Mouse (Mus musculus) inflammation-experienced regulatory T-cells, adult 6 months (primary cell): ENCODE data around the gene Btbd35f3. TPM values are rescaled to one million over a fixed set of nuclear protein-coding genes. Genes with fewer than 3 reads are reported as not detected.
"Not testable (repeated sequence)": the region's sequence is repeated elsewhere in the genome, so short reads cannot be mapped to it uniquely, and the experiment has no call there.

Source experiments
- ATAC-seq: one replicate; pipeline ENCODE4 v1.8.0; 2017
- polyA plus RNA-seq, 3 experiments: library from polyadenylated mRNA; unstranded; fragments of 100-300 nt; shearing (Covaris generic); gene quantifications; one replicate each; pipeline ENCODE4 v1.2.1; 2017

Gene Btbd35f3
- polyA plus RNA-seq = not detected

DNA sequence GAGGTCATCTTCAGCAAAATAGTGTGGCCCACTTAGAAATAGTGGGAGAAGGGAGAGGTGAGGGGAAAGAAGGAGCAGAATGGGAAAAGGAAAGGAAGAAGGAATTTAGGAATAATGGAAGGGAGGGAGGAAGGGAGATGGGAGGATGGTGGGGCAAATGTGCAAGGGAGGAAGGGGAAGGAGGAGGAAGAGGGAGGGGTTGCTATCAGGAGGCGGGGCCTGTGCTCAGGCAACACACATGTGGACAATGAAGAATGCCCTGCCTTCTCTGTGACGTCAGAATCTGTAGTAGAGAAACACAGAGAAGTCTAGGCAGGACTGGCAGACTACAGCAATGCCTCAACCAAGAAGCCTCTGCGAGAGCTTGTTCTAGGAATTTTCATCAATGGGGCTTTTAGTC, at the start of gene Btbd35f3:
Gene Btbd35f3 (plus strand): TSS at position 301 of the 400 bp plus-strand sequence.
- not testable (repeated sequence) for ATAC-seq

Other genes starting within 250 kb of the Btbd35f3 start
- gene Btbd35f16, start 80.7 kb upstream of the Btbd35f3 start, polyA plus RNA-seq = not detected
- not detected for gene Btbd35f28, start 158.9 kb downstream of the Btbd35f3 start, polyA plus RNA-seq